ENCODE assay signal across 17 mouse cellular contexts in the genomic region with DNA sequence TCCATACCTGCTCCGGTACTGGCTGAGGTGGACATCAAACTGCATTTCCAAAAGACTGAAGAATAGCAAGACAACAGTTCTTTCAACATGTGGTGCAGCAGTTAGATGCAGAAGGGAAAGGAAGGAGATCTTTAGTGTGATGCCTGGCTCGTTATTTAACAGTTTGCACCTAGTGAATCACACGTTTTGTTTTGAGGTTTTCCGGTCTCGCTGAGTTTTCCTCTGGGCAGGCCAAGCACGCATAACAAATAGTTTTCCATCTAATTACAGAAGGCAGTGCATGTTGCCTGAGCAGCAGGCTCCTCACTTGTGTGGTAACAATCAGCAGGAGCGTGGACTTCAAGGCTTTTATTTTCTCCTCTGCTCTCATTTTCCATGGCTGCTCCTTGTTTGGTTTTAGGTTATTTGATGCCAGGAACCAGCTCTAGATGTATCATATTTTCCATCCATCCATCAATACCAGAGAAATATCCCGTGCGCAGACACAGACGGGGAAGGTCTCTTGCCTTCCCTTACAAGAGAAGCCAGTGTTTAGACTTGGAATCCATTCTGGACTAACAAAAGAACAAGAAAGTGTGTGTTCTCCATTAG.
DNase-seq lines count a peak whose midpoint lies in the region; ATAC-seq and TF ChIP-seq lines count a peak whose summit lies in the region.
"Had no signal": no experiment of that assay in that cellular context is flagged by ENCODE, and none has a peak within 500 bp of the region (broad histone marks: within the 10 kb centered on the region; RNA-seq: fewer than 3 reads in every experiment).

No protein-coding gene starts in this region.

- TF ChIP-seq CTCF in hindbrain, postnatal 0 days (IDR thresholded peaks at IDR 0.05; ENCODE audit: low read depth), result no peak
- no peak for TF ChIP-seq CTCF in Patski (IDR thresholded peaks at IDR 0.05)

- no peaks in the 10 kb centered on the region for H3K36me3 ChIP-seq in hindbrain, postnatal 0 days (ENCODE audit: insufficient read depth, low read length)
- H3K36me3 ChIP-seq in hindbrain, embryonic 14.5 days (replicated peaks; ENCODE audit: control insufficient read depth, insufficient read depth), result no peaks in the 10 kb centered on the region
- no peaks in the 10 kb centered on the region for H3K36me3 ChIP-seq in liver, embryonic 16.5 days (ENCODE audit: control insufficient read depth, insufficient read depth)
- no peaks in the 10 kb centered on the region for H3K36me3 ChIP-seq in forebrain, embryonic 15.5 days
- H3K36me3 ChIP-seq: forebrain, embryonic 12.5 days; G1E; lung, embryonic 15.5 days; midbrain, embryonic 15.5 days had no signal

- peak; percentile 10 for DNase-seq in hindbrain, postnatal 0 days (ENCODE audit: low spot score)
- DNase-seq in hindbrain, embryonic 14.5 days (ENCODE audit: low spot score), result no peak
- DNase-seq in Patski (ENCODE audit: low read depth, low spot score), result no peak
- peak; percentile 72 for DNase-seq in fibroblast of lung, adult 2 months (ENCODE audit: low read depth)
- DNase-seq in ovary, postnatal 36 days (ENCODE audit: low spot score), result no peak
- DNase-seq: adrenal gland, postnatal 10 days; cerebellum, postnatal 10 days; gastrocnemius, adult 2 months; heart, postnatal 10 days; right cerebral cortex, postnatal 25 days had no signal

- H3K9me3 ChIP-seq in hindbrain, postnatal 0 days (ENCODE audit: low read length), result no peaks in the 10 kb centered on the region
- no peaks in the 10 kb centered on the region for H3K9me3 ChIP-seq in hindbrain, embryonic 14.5 days (ENCODE audit: control insufficient read depth, low read length)
- H3K9me3 ChIP-seq in liver, embryonic 16.5 days (replicated peaks; ENCODE audit: control insufficient read depth, low read length), result no peaks in the 10 kb centered on the region
- no peaks in the 10 kb centered on the region for H3K9me3 ChIP-seq in forebrain, embryonic 15.5 days
- H3K9me3 ChIP-seq: forebrain, embryonic 12.5 days; G1E; lung, embryonic 15.5 days; midbrain, embryonic 15.5 days had no signal

- CTCF ChIA-PET in Patski (lab: Charles Lee), result no interaction called here

- H3K27ac ChIP-seq in hindbrain, postnatal 0 days, result no peak overlapping the region
- H3K27ac ChIP-seq in hindbrain, embryonic 14.5 days, result no peak overlapping the region; the same call in 1 of the 2 replicates
- peak overlapping the region; percentile 68 for H3K27ac ChIP-seq in liver, embryonic 16.5 days (ENCODE audit: low read length)
- no peak overlapping the region for H3K27ac ChIP-seq in forebrain, embryonic 15.5 days (replicated peaks)
- H3K27ac ChIP-seq: forebrain, embryonic 12.5 days; gastrocnemius, adult 2 months; kidney, postnatal 0 days; lung, embryonic 15.5 days; midbrain, embryonic 15.5 days had no signal

- H3K4me1 ChIP-seq in hindbrain, postnatal 0 days (ENCODE audit: insufficient read depth, low read length), result 0 out of 2 replicates have a peak, but pooled peaks cover 5% of the 10 kb centered on the region
- 0 out of 2 replicates have a peak, but pooled peaks cover 3% of the 10 kb centered on the region for H3K4me1 ChIP-seq in hindbrain, embryonic 14.5 days (replicated peaks; ENCODE audit: control insufficient read depth, insufficient read depth, low read length)
- no peaks in the 10 kb centered on the region for H3K4me1 ChIP-seq in liver, embryonic 16.5 days (ENCODE audit: control insufficient read depth, low read depth, low read length)
- peaks cover 9% of the 10 kb centered on the region; the same call in 1 of the 2 replicates for H3K4me1 ChIP-seq in forebrain, embryonic 15.5 days
- H3K4me1 ChIP-seq: lung, embryonic 15.5 days; midbrain, embryonic 15.5 days had no signal

- 42% methylated on average over 10 of the region's 10 CpGs for WGBS in hindbrain, postnatal 0 days
- WGBS in hindbrain, embryonic 14.5 days, result 51% methylated on average over 10 of the region's 10 CpGs
- WGBS in liver, embryonic 16.5 days (ENCODE audit: insufficient replicate concordance), result 52% methylated on average over 10 of the region's 10 CpGs
- 36% methylated on average over 10 of the region's 10 CpGs for WGBS in forebrain, embryonic 15.5 days

- no peak for ATAC-seq in hindbrain, postnatal 0 days
- no peak for ATAC-seq in hindbrain, embryonic 14.5 days (ENCODE audit: low FRiP score)
- ATAC-seq in Patski, result peak; percentile 44
- no peak for ATAC-seq in liver, embryonic 16.5 days (ENCODE audit: low read depth)
- no peak for ATAC-seq in forebrain, embryonic 15.5 days (replicated peaks)
- ATAC-seq: midbrain, embryonic 15.5 days had no signal

- no peak overlapping the region for H3K4me2 ChIP-seq in hindbrain, postnatal 0 days (ENCODE audit: low read depth, low read length)
- no peak overlapping the region for H3K4me2 ChIP-seq in hindbrain, embryonic 14.5 days (replicated peaks)
- H3K4me2 ChIP-seq in liver, embryonic 16.5 days (ENCODE audit: low read depth, low read length), result peak overlapping the region; percentile 22
- no peak overlapping the region for H3K4me2 ChIP-seq in forebrain, embryonic 15.5 days (replicated peaks)
- H3K4me2 ChIP-seq: forebrain, embryonic 12.5 days; lung, embryonic 15.5 days; midbrain, embryonic 15.5 days had no signal

- H3K4me3 ChIP-seq in hindbrain, postnatal 0 days (ENCODE audit: low read length), result no peak overlapping the region
- H3K4me3 ChIP-seq in hindbrain, embryonic 14.5 days (replicated peaks; ENCODE audit: low read length), result no peak overlapping the region
- 0 out of 2 replicates have a peak overlapping the region, but pooled peaks have one; percentile 13 for H3K4me3 ChIP-seq in liver, embryonic 16.5 days (ENCODE audit: low read depth, low read length)
- H3K4me3 ChIP-seq in forebrain, embryonic 15.5 days, result no peak overlapping the region
- H3K4me3 ChIP-seq: forebrain, embryonic 12.5 days; gastrocnemius, adult 2 months; lung, embryonic 15.5 days; midbrain, embryonic 15.5 days had no signal

- in situ Hi-C loops in Patski (cut with MboI; ENCODE audit: low pct_unique_long_range_greater_than_20kb), result no loop called here

- H3K27me3 ChIP-seq in hindbrain, postnatal 0 days (ENCODE audit: insufficient read depth, low read length), result no peaks in the 10 kb centered on the region
- H3K27me3 ChIP-seq in hindbrain, embryonic 14.5 days (ENCODE audit: control insufficient read depth, insufficient read depth, low read length), result no peaks in the 10 kb centered on the region
- no peaks in the 10 kb centered on the region for H3K27me3 ChIP-seq in Patski
- no peaks in the 10 kb centered on the region for H3K27me3 ChIP-seq in liver, embryonic 16.5 days (ENCODE audit: control insufficient read depth, insufficient read depth, low read depth, low read length)
- H3K27me3 ChIP-seq in forebrain, embryonic 15.5 days, result no peaks in the 10 kb centered on the region
- H3K27me3 ChIP-seq: forebrain, embryonic 12.5 days; lung, embryonic 15.5 days; midbrain, embryonic 15.5 days had no signal

- POLR2A ChIA-PET in Patski (lab: Charles Lee), result interaction anchor here (1.3 kb wide), 1 partner anchor 12 kb away, joined by 3 read pairs; no protein-coding TSS in a partner anchor

- no peak overlapping the region for H3K9ac ChIP-seq in hindbrain, postnatal 0 days (replicated peaks; ENCODE audit: low read length)
- no peak overlapping the region for H3K9ac ChIP-seq in hindbrain, embryonic 14.5 days
- H3K9ac ChIP-seq in liver, embryonic 16.5 days (ENCODE audit: low read depth, low read length), result no peak overlapping the region; the same call in 1 of the 2 replicates
- H3K9ac ChIP-seq in forebrain, embryonic 15.5 days (replicated peaks), result no peak overlapping the region
- H3K9ac ChIP-seq: forebrain, embryonic 12.5 days; lung, embryonic 15.5 days; midbrain, embryonic 15.5 days had no signal

Comparison
In these comparisons a context has a peak if more than half of its experiments do, and no peak if none do; other contexts are left out.
1. DNase-seq: peak in hindbrain, postnatal 0 days (single experiment) and fibroblast of lung, adult 2 months (single experiment); none in hindbrain, embryonic 14.5 days (single experiment), Patski (single experiment) and ovary, postnatal 36 days (single experiment).